Mouse (Mus musculus) hindlimb bud, embryonic 11.5 days (tissue): ENCODE results near the gene Cers3.

Experiments
- DNase-seq: peaks from one replicate; pipeline ENCODE4 v3.0.0-alpha.2; 2012; ENCODE audit warnings: low read depth, low spot score; ENCODE audit errors: extremely low spot score

The Cers3 gene

DNA sequence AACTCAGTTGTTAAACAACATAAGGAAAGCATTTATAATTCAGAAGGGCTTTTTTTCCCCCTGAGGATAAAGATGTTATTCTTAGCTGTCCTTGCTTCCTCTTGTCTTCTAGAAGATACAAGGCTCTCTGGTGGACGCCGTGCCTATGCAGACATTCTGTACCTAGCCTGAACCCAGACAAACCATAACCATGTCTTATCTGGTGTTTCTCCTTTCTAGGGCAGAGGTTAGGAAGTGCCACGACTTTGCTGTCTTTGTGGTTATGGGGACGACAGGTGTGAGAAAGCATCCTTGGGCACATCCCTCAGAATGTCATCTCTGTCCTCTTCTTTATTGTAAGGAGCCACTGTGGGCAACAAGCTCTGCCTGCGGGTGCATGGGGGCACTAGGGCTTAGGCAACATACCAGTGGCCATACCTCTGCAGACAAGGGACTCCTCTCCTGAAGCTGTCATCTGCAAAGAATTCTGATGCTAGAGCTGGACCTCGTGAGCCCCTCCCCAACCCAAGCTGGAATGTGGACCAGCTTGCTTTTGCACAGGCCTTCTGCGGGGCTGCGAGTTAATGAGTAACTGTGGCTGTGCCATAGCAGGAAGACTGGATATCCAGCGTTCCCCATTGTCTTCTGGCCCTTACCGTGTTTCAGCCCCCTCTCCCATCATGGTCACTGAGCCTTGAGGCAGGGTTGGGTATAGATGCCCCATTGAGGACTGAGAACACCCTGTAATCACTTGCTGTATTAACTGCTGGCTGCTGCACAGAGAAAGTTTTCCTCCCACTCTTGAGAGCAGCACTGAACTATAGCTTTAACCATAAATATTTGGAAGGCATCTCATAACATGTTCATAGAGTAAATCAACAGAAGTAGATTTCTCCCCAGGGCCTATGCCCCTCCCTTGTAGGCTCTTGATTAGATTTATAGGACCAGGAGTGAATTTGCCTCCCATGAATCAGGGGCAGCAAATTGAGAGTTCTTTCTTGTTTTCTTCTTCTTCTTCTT is 36.9 kb downstream of the Cers3 start:
- no peak for DNase-seq

GRCm38 (mm10) chr7:66786476-66786875 is 43.2 kb downstream of the Cers3 start:
- no peak for DNase-seq

DNA sequence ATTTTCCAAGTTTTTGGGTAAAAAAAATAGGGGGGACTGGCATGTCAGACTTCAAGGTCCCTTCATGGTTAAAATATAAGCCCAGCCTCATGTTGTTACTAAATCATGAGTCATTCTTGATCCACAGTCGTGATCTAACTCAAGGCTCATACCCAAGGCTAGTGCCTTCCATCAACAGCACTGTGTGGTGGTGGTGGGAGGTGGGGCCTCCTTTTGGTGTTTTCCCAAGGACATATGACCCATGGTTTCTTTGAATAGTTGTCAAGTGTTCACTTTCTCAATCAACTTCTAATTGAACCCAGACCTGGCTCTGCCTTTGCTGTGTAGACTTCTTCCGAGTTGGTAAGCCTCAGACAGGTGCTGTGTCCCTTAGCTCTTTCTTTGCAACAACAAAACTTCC is 44.5 kb downstream of the Cers3 start:
- no peak for DNase-seq

DNA sequence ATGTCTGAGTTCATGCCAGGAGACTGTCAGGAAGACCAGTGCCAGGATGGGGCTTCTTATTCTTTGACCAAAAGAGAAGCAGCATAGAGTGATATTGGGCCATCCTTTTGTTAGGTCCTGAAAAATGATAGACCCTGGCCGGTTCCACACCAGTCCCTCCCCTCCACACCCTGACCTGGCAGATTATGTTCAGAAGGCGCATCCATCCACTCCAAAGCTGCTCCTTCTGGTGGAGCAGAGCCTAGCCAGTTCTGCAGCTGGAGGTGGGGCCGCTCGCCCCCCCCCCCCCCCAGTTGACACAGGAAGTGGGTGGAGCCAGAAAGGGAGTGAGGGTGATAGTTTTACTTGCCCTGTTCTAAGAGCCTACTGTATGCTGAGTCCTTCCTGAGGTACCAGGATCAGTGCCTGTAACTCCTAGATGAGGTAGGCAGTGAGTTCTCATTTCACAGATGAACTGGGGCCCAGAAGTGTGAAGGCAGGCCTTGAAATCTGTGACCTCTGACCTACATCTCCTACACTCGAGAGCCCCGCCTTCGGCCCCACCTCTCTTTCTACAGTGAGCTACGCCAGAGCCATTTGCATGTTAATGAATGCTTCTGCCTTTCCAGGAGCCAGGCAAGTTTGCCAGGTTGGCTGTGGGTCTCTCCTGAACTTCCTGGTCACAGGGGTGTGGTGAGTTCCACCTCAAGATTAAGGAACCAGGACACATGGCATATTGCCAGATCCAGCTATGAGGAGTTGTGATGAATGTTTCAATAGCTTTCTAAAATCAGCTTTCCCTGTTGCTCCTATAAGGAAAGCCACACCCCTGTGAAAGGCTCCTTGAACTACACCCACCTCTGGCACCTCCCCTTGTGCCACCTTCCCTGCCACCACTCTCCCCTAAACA is 46.8 kb downstream of the Cers3 start:
- DNase-seq, result no peak

DNA sequence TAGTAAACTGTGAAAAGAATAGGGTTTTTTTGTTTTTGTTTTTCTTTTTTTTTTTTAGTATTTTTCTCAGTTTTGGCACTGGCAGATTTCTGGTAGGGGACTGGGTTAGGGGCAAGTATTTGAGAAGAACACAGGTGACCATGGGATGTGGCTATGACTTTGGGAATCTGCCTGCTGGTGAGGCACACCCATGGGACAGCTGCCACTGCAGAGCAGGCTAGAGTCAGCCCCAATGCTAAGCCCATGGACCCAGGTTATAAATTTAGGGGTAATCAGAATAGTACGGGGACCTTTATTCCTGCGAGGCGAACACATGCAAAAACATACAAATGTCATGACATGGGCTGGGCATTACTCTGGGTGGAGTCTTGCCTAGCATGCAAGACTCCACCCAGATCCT is 47.7 kb downstream of the Cers3 start:
- no peak for DNase-seq

- DNase-seq, result no peak
These were observed 53.6 kb downstream of the Cers3 start for GRCm38 (mm10) chr7:66796909-66797308.

- DNase-seq, result no peak
These were observed 54.0 kb downstream of the Cers3 start for GRCm38 (mm10) chr7:66797345-66797744.

DNA sequence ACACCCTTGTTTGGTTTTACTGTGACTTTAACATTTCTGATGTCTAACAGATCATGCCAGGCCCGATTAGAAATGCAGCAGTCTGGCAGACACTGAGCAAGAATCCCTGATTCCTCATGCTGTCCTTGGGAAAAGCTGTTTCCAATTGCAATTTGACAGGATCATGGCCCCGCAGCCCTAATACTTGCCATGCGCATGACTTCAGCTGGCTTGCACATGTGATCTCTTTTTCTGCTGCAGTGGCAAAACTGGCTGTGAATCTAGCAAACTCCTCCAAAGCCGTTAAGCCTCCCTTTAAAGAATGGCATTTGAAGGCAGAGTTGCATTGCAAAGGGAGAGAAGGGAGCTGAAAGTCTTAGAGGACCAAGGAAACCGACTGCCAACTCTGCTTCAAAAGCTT is 55.5 kb downstream of the Cers3 start:
- peak; percentile 24 for DNase-seq

DNA sequence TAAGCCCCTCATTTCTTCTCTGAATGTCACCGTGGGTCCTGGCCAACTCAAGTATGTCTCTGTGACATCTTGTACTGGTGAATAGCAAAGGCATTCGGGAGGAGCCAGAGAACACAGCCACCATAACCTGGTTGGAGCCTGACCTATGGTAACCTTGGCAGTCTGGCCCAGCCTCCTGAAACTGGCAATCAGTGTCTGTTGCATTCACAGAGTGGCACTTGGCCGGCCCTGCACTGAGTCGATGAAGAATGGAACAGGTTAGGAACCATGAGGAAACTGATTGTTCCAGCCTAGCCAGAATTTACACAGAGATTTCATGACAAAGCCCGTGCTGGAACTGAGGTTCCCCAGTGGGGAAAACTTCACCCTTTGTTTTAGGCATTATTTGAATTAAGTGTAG is 57.5 kb downstream of the Cers3 start:
- no peak for DNase-seq

- no peak for DNase-seq
These were observed 58.5 kb downstream of the Cers3 start for GRCm38 (mm10) chr7:66801785-66802184.

- no peak for DNase-seq
These were observed 60.5 kb downstream of the Cers3 start for GRCm38 (mm10) chr7:66803798-66804197.

DNA sequence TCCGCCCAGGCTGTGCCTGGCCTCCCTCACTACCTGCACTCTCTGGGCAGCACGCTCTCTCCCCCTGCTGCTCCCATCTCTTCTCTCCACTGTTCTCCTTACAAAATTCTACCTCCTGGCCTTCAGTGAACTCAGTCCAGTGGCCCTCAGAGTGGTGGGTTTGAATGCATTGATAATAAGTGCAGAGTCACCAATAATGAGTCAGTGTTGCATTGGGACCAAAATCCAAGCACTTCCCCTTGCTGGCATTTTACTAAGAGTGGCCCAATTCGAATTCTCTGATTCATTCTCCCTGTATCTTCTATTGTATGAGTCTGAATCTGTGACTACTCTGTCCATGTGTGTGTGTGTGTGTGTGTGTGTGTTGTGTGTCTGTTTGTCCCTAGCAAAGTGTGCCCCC is 63.5 kb downstream of the Cers3 start:
- DNase-seq, result no peak

DNA sequence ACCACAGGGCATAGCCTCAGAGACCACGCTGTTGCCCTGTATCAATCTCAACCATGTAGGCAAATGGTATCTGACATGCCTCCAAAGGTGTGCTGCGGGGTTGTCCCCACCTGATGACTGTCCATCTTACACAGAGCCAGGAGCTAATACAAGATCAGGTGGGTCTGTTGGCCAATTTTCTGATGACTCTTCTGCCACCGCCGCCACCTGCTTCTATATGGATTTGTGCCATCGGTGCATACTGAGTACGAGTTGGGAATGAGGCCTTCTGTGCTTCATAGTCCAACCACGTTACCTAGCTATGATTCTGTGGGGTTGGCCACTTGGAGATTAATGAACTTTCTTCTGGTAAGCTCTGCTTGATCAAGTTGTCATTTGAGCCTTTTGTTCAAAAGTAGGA is 67.1 kb downstream of the Cers3 start:
- no peak for DNase-seq

DNA sequence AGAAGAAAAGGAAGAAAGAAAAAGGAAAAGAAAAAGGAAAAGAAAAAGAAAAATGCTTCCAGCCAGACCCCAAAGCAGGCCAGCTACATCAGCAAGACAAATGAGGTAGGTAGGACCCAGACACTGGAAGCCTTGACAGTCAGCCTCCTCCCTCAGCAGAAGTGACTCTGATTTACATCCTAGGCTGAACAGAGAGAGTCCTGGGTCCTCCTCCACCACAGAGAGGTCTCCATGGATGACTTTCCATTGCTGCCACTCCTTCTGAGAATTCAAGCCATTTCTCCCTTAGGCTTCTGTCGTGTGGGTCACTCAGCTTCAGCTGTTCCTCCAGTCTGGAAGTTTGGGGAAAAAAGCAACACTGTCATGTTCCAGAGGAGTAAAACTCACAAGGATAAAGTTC is 68.0 kb downstream of the Cers3 start:
- no peak for DNase-seq

- no peak for DNase-seq
These were observed 69.0 kb downstream of the Cers3 start for GRCm38 (mm10) chr7:66812289-66812688.

GRCm38 (mm10) chr7:66812737-66813136 is 69.4 kb downstream of the Cers3 start:
- no peak for DNase-seq

DNA sequence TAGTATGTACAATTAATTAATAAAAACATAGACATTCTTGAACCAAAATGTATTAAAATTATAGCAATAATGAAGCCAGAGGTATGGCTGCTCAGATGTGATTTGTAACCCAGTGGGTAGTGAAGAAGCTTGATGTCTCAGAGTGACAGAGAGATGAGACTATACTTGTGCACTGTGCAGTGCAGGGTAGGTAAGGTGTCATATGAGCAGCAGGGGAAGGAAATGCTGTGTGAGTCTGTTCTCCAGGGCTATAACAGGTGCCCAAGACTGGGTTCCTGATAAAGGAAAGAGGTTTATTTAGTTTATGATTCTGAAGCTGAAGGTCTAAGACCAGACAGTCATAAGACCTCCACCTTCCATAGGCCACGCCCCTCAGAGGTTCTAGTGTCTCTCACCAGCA is 69.9 kb downstream of the Cers3 start:
- DNase-seq, result no peak

- no peak for DNase-seq
These were observed 72.2 kb downstream of the Cers3 start for GRCm38 (mm10) chr7:66815526-66815925.

DNA sequence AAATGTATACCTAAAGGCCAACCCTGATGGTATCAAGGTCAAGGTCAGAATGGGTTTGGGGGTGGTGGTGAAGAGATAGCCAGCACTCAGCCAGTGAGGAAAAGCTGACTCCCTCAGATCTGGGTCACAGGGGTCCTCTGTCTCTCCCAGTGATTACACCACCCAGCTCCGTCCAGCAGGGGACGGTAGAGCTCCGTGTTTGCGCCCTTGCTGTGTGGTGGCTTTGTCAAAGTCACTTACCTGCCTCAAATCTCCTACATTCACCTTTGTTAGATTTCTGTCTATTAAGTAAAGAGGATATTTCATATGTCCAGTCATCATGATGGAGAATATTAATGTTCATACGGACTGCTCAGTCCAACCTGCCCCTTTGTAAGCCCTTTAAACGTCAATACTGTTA is 76.7 kb downstream of the Cers3 start:
- DNase-seq, result peak; percentile 33

DNA sequence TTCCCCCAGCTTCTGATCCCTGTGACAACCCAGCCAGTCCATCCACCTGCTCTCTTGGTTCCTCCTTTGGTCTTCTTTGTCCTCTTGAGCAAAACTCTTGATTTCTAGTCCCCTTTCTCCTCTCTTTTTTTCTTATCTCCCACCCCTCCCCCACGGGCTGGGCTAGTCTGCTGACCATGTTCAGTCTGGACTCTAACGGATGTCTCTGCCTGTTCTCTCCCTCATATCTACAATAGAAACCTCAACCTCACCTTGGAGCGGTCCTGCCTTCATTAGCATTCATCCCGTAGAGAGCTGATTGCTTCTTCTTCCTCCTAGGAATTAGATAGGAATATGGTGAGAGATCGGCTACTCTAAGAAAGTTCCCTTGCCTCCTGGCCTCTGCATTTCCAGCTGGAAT is 87.5 kb downstream of the Cers3 start:
- DNase-seq, result no peak

DNA sequence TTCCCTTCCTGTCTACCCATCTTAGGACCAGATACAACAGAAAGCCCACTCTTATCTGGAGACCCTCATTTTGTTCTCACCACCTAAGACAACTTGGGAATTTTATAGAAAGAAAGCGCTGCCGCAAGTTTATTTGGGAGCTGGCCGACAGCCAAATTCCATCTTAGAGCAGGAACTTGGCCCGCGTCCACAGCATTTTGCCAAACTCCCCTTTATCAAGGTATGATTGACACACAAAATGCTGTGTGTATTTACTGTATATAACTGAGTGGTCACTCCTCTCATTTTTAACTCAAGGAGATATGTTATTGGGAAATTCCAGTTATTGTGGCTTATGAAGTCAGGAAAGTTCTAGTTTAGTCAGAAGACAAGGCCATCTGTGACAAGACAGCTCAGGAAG is 88.0 kb downstream of the Cers3 start:
- no peak for DNase-seq
